Mouse (Mus musculus): ENCODE measurements around the gene Galns. TPM values are rescaled to one million over a fixed set of nuclear protein-coding genes. Genes with fewer than 3 reads are reported as not detected.

Galns gene
- polyA plus RNA-seq, 1 experiment: 8.2 TPM

DNA sequence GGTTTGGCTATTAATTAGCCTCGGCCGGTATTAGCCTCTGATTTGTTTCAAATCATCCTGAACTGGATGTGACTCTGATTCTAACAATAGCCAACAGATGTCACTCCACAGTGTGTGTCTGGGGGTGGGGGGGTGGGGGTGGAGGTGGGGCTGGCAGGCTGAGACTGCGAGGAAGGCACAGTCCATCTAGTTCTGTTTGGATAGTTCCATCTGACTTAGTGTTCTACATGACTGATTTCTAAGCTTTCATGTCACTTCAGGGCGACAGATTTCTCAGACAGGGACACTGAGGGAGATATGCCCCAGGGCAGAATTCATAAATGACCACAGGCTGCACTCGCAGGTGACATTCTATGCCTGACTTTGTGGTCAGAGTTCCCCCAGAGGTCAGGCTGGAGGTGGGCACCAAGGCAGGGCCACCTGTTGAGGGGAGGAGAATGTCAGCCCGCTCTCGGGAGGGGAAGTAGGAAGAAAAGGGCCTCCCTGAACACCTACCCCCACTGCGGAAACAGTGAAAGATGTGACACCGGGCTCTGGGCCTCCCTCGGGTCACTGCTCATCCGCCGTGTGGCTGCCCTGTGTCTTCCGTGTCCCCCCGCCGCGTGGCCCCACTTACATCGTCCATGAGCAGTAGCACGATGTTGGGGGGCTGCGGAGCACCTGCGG is 518 bp downstream of the Galns start:
- TF ChIP-seq POLR2A (IDR thresholded peaks at IDR 0.05; ENCODE audit: borderline replicate concordance, extremely low read depth, insufficient read depth, insufficient read length, poor library complexity, severe bottlenecking) (no peak), CTCF (IDR thresholded peaks at IDR 0.05; ENCODE audit: borderline replicate concordance, extremely low read depth, insufficient read depth, insufficient read length) (no peak)
- no peak for DNase-seq (ENCODE audit: low read depth)

DNA sequence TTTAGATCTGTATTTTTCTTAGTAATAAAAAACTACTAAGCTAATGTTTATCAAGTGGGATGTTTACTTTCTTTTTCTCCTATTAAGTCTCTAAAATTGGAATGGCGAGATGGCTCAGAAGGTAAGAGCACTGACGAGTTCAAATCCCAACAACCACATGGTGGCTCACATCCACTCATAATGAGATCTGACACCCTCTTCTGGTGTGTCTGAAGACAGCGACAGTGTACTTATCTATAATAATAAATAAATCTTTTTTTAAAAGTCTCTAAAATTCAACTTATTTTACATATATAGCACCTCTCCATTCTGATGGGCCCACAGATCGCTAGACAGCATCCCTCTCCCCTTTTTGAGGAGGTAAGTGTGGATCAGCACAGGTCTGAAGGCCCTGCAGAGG is 1.1 kb downstream of the Galns start:
- no peak for TF ChIP-seq CTCF (IDR thresholded peaks at IDR 0.05; ENCODE audit: borderline replicate concordance, extremely low read depth, insufficient read depth, insufficient read length)
- no peak for TF ChIP-seq POLR2A (IDR thresholded peaks at IDR 0.05; ENCODE audit: borderline replicate concordance, extremely low read depth, insufficient read depth, insufficient read length, poor library complexity, severe bottlenecking)
- DNase-seq (ENCODE audit: low read depth): no peak

DNA sequence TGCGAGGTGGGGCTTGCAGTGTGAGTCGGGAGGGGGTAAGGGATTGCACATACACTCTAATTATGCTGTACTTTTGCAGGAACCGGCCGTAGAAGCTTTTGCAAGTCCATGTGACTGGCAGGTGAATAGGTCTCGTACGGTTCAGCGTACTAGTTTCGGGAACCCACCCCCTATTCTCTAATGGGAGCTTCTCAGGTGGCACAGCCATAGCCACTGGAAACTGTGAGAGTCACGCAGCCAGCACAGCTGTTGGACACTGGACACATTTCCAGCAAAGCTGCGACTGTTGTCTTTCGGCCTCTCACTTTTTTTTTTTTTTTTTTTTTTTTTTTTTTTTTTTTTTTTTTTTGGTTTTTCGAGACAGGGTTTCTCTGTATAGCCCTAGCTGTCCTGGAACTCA is 4.5 kb downstream of the Galns start:
- no peak for TF ChIP-seq POLR2A (IDR thresholded peaks at IDR 0.05; ENCODE audit: borderline replicate concordance, extremely low read depth, insufficient read depth, insufficient read length, poor library complexity, severe bottlenecking)
- no peak for TF ChIP-seq CTCF (IDR thresholded peaks at IDR 0.05; ENCODE audit: borderline replicate concordance, extremely low read depth, insufficient read depth, insufficient read length)
- DNase-seq (ENCODE audit: low read depth): no peak

DNA sequence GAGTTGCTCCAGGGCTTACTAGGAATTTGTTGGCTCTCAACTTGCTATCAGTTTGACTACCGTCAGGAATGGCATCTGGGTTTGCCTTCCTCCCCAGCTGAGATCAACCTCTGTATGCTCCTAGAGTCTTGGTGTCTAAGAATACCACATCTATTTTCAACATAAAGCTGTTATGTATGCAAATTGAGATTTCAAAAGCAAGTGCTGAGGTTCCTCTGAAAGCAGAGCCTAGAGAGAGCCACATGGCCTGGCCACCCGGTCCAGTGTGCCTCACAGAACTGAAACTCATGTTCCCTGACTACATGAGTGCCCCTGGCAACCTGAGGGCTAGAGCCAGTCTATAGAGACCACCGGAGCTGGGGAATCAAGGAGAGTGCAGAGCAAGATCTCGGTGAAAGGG is 5.9 kb downstream of the Galns start:
- TF ChIP-seq POLR2A (IDR thresholded peaks at IDR 0.05; ENCODE audit: borderline replicate concordance, extremely low read depth, insufficient read depth, insufficient read length, poor library complexity, severe bottlenecking): no peak
- TF ChIP-seq CTCF (IDR thresholded peaks at IDR 0.05; ENCODE audit: borderline replicate concordance, extremely low read depth, insufficient read depth, insufficient read length): no peak
- DNase-seq (ENCODE audit: low read depth): no peak

DNA sequence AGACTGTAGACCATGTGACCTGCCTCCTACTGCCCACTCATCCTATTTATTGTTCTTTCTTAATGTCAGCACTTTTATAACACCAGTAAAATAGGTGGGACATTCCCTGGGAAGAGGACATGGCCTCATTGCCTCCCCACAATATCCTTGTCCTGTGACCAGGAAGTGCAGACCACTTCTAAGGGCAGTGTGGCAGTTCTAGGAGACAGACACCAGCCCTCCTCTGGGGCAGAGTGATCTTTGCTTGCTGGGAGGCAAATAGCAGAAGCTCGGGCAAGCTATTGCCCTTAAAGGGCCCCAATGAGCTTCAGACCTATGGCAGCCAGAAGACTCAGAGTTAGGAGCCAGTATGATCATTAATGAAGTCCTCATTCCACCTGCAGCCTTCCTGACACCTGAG is 6.6 kb downstream of the Galns start:
- TF ChIP-seq POLR2A (IDR thresholded peaks at IDR 0.05; ENCODE audit: borderline replicate concordance, extremely low read depth, insufficient read depth, insufficient read length, poor library complexity, severe bottlenecking) (no peak), CTCF (IDR thresholded peaks at IDR 0.05; ENCODE audit: borderline replicate concordance, extremely low read depth, insufficient read depth, insufficient read length) (no peak)
- DNase-seq (ENCODE audit: low read depth): no peak

DNA sequence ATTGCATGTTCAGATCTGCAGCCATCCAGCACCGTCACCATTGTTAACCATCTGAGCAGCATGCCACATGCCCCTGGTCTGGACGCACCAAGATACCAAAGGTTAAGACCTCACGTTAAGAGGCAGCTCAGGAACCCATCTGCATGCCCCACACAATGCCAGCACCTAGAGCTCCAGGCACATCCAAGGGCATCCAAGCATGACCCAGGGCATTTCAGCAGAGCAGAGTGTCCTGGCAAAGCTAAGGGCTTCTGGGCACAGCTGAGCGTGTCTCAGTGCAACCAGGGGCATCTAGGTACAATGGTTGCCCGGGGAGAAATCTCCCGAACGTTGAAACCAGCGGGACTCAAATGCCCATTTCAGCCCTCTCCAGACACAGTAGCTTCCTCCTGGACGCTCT is 10.6 kb downstream of the Galns start:
- no peak for DNase-seq (ENCODE audit: low read depth)
- TF ChIP-seq CTCF (IDR thresholded peaks at IDR 0.05; ENCODE audit: borderline replicate concordance, extremely low read depth, insufficient read depth, insufficient read length) (no peak), POLR2A (IDR thresholded peaks at IDR 0.05; ENCODE audit: borderline replicate concordance, extremely low read depth, insufficient read depth, insufficient read length, poor library complexity, severe bottlenecking) (no peak)

DNA sequence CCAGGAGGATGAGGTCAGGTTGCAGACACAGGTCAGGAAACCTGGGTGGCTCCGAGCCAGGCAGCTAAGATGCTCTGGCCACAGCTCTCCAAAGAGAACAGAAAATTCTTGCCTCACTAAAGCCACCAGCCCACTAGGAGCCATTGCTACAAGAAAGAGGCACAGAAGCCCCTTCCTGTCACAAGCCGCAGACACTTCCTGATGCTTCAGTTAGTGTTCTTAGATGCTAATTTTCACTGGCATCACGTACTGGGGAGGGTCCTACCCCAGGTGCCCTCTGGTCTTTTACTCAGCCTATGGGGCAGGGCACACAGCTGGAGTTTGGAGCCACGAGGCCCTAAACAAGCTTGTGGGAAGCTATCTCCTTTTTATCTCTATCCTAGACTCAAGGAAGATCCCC is 15.2 kb downstream of the Galns start:
- no peak for DNase-seq (ENCODE audit: low read depth)
- TF ChIP-seq POLR2A (IDR thresholded peaks at IDR 0.05; ENCODE audit: borderline replicate concordance, extremely low read depth, insufficient read depth, insufficient read length, poor library complexity, severe bottlenecking) (no peak), CTCF (IDR thresholded peaks at IDR 0.05; ENCODE audit: borderline replicate concordance, extremely low read depth, insufficient read depth, insufficient read length) (no peak)

DNA sequence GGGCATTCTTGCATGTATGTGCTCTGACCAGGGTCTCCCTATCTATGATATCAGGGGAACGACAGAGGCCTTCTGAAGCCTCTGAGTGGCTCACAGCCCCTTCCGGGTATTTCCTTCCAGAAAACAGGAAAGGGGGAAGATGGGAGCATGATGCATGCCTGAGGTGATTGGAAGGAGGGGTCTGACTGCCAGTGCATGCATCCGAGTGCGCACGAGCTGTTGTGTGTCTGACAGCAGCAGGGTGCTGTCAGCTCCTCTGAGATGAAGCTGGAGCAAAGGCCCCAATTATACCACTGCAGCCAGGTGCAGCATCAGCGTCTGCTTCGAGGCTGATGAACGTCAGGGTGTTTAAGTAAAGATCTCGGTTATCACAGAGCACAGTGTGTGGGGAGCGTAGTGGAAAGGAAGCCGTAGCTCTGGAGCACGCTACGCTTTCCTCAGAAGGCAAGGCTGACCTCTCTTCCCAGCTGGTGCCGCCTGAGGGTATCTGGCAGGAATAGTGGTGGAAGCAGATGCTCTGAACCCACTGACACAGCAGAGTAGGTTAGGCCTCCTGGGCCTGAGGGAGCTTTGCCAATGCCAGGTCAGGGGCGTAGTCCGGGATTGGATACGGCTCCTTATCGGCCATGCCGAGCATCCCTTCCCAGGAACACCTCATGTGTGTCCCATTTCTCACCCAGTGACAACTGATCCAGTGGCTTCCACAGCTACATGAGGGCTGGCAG is 17.3 kb downstream of the Galns start:
- TF ChIP-seq CTCF (IDR thresholded peaks at IDR 0.05; ENCODE audit: borderline replicate concordance, extremely low read depth, insufficient read depth, insufficient read length) (no peak), POLR2A (IDR thresholded peaks at IDR 0.05; ENCODE audit: borderline replicate concordance, extremely low read depth, insufficient read depth, insufficient read length, poor library complexity, severe bottlenecking) (no peak)
- peak; percentile 50 for DNase-seq (ENCODE audit: low read depth)

DNA sequence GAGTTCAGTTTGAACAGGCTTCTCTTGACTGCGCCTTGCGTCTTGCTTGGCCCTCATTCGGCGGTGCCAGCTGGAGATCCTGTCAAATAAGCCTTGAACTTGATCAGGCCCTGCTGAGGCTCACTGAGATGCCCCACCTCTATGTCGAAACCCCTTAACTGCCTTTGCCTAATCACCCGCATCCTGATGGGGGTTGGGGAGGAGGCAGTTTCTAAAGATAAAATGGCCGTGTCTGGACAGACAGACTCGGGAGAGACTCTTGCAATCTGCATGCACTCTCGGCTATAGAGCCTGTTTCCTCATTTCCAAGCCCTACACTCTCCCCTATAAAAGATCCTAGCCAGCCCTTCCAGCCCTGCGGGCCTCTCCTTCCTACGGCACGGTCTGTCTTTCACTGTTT is 18.0 kb downstream of the Galns start:
- TF ChIP-seq POLR2A (IDR thresholded peaks at IDR 0.05; ENCODE audit: borderline replicate concordance, extremely low read depth, insufficient read depth, insufficient read length, poor library complexity, severe bottlenecking) (no peak), CTCF (IDR thresholded peaks at IDR 0.05; ENCODE audit: borderline replicate concordance, extremely low read depth, insufficient read depth, insufficient read length) (no peak)
- no peak for DNase-seq (ENCODE audit: low read depth)

DNA sequence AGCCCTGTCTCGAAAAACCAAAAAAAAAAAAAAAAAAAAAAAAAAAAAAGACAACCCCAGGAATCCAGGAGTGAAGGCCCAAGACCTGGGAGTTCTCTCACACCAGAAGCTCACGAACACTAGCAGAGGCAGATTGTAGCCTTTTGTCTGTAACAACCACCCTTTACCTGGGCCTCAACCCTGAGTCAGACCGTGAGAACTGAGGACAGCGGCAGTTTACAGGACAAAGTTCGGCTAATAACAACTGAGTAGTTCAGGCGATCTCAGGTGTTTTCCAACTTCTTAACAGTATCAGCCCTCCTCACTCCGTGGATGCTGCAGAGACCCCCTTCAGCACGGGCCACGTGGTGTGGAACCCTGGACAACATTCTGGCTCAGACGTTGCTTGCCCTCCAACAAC is 24.5 kb downstream of the Galns start:
- DNase-seq (ENCODE audit: low read depth): no peak
- no peak for TF ChIP-seq POLR2A (IDR thresholded peaks at IDR 0.05; ENCODE audit: borderline replicate concordance, extremely low read depth, insufficient read depth, insufficient read length, poor library complexity, severe bottlenecking)
- no peak for TF ChIP-seq CTCF (IDR thresholded peaks at IDR 0.05; ENCODE audit: borderline replicate concordance, extremely low read depth, insufficient read depth, insufficient read length)

DNA sequence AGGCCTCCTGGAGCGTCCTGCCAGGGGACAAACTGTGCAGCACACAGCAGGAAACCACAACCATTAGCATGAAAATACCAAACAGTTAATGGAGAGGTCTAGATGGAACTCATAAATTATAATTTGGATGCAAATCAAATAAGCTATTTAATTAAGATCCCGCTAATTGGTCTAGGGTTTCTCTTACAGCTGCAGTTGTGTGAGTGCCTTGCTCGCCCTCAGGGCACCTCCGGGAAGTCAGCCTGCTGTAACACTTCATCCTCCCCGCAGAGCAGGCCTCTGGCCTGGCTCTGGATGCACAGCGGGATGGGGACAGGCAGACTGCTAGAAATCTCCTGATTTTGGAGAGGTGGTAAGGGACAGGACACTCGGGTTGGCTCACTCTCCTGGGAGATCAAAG is 25.1 kb downstream of the Galns start:
- DNase-seq (ENCODE audit: low read depth): peak; percentile 65
- TF ChIP-seq POLR2A (IDR thresholded peaks at IDR 0.05; ENCODE audit: borderline replicate concordance, extremely low read depth, insufficient read depth, insufficient read length, poor library complexity, severe bottlenecking): no peak
- no peak for TF ChIP-seq CTCF (IDR thresholded peaks at IDR 0.05; ENCODE audit: borderline replicate concordance, extremely low read depth, insufficient read depth, insufficient read length)

DNA sequence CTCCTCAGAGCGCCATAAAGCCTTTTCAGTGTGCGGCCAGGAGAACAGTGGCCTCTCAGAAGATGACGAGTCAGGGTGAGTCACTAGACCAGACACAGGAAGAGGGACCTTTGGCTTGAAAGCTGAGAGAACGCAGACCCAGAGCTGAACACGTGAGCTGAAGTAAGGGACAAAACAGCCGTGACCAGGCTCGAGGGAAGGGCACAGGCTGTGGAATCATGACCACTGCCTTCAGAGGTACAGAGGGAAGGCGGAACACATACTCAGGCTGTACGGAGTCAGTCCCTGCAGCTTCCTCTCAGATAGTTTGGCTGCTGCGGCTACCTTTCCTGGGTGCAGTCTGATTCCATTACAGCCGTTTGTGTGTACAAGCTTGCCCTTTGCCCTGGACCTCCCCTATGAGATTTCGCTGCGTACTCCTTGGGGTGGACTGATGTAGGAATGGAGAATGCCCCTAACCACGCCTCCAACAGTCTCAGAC is 25.8 kb downstream of the Galns start:
- TF ChIP-seq POLR2A (IDR thresholded peaks at IDR 0.05; ENCODE audit: borderline replicate concordance, extremely low read depth, insufficient read depth, insufficient read length, poor library complexity, severe bottlenecking) (no peak), CTCF (IDR thresholded peaks at IDR 0.05; ENCODE audit: borderline replicate concordance, extremely low read depth, insufficient read depth, insufficient read length) (no peak)
- DNase-seq (ENCODE audit: low read depth): no peak
